Mouse (Mus musculus): Measurements from ENCODE around the gene Zbtb8a. TPM values are rescaled to one million over a fixed set of nuclear protein-coding genes. Genes with fewer than 3 reads are reported as not detected.

Gene Zbtb8a
- polyA plus RNA-seq, 1 experiment = 13.9 TPM

DNA sequence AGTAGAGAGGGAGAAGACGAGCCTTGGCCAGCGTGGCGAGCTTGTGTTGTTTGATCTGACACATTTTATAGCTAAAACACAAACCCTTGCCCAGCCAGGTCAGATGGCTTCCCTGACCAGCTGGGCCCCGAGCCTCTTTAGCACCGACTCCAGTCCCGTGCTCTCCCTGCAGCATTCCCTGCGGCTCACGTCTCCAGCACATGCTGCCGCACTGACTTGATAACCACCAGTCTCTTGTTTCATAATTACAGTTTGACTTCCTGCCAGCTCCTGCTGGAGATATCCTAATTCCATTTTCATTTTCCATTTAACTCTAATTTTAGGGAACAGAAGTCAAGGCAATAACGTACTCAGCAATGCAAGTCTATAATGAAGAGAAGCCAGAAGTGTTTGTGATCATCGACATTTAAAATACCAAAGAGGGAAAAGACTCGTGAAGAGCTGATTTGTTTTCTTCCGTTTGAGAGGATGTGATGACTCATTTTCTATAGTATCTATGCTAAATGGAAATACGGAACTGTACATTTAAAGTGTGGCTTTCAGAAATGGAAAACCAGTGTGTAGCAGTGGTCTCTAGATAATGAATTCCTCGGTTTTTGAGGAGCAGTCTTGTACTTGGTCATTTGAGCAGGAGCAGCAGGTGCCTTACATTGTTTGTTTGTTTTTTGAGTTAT, 31.3 kb downstream of the Zbtb8a start:
- Histone ChIP-seq H3K4me3 (replicated peaks; ENCODE audit: extremely low read depth, low read depth, low read length) (no peak overlapping the region), H3K4me1 (ENCODE audit: control insufficient read depth, insufficient read depth, low read length) (no peaks in the 10 kb centered on the region)
- no peak for DNase-seq
- no peak for TF ChIP-seq POLR2A (IDR thresholded peaks at IDR 0.05; ENCODE audit: borderline replicate concordance, extremely low read depth, low read depth, low read length)
- TF ChIP-seq CTCF (IDR thresholded peaks at IDR 0.05; ENCODE audit: insufficient read depth, low read length) = no peak
- WGBS = 69% methylated on average over 15 of the region's 15 CpGs

DNA sequence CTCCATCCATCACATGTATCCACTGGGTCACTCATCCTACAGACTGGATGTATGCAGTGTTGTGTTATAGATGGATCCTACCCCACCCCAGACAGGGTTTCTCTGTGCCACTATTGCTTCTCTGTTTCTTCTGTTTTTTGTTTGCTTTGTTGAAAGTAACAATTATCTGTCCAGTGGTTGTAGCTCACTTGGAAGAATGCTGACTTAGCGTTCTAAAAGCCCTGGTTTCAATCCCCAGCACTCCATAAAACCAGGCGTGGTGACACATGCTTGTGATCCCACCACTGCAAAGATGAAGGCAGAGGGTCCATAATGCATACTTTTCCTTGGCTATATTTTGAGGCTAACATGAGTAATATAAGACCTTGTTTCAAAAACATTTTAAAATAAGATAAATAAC, 35.2 kb downstream of the Zbtb8a start:
- 91% methylated on average over 2 of the region's 2 CpGs for WGBS
- no peak for DNase-seq
- Histone ChIP-seq H3K4me1 (ENCODE audit: control insufficient read depth, insufficient read depth, low read length) (no peaks in the 10 kb centered on the region), H3K4me3 (replicated peaks; ENCODE audit: extremely low read depth, low read depth, low read length) (no peak overlapping the region)
- TF ChIP-seq CTCF (IDR thresholded peaks at IDR 0.05; ENCODE audit: insufficient read depth, low read length) (no peak), POLR2A (IDR thresholded peaks at IDR 0.05; ENCODE audit: borderline replicate concordance, extremely low read depth, low read depth, low read length) (no peak)

DNA sequence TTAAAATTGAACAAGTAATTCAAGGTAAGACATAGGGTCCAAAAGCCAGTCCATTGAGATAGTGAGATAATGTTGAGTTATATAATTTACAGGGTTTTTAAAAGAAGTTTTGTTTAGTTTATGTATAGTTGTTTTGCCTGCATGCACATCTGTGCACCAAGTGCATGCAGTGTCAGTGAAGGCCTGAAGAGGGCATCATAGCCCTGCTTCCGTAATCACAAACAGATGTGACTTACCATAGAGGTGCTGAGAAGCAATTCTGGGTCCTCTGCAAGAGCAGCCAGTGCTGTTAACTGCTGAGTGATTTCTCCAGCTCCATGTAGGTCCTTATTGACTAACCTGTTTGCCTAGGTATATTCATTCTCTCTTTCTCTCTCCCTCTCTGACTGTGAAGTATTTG, 36.0 kb downstream of the Zbtb8a start:
- Histone ChIP-seq H3K4me3 (replicated peaks; ENCODE audit: extremely low read depth, low read depth, low read length) (no peak overlapping the region), H3K4me1 (ENCODE audit: control insufficient read depth, insufficient read depth, low read length) (no peaks in the 10 kb centered on the region)
- DNase-seq = no peak
- peak; percentile 28; the same call in 1 of the 2 replicates for TF ChIP-seq CTCF (IDR thresholded peaks at IDR 0.05; ENCODE audit: insufficient read depth, low read length)
- TF ChIP-seq POLR2A (IDR thresholded peaks at IDR 0.05; ENCODE audit: borderline replicate concordance, extremely low read depth, low read depth, low read length) = no peak
- 84% methylated on average over 1 of the region's 1 CpGs for WGBS

DNA sequence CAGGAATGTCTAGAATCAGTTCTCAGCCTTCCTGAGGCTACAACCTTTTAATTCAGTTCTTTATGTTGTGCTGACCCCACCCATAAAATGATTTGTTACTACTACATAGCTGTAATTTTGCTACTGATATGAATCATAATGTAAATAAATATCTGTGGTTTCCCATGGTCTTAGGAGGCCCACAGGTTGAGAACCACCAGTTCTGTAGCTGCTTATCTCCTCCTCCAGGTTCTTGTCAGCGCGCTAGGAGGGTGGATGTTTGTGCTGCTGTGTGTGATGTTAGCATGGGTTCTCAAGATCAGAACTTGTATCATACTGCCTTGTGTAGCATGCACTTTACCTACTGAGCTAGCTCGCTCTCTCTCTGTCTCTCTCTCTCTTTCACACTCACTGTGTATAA, 38.2 kb downstream of the Zbtb8a start:
- DNase-seq = no peak
- WGBS = 82% methylated on average over 3 of the region's 3 CpGs
- no peak overlapping the region for H3K4me3 ChIP-seq (replicated peaks; ENCODE audit: extremely low read depth, low read depth, low read length)
- TF ChIP-seq CTCF (IDR thresholded peaks at IDR 0.05; ENCODE audit: insufficient read depth, low read length) = no peak
- no peak for TF ChIP-seq POLR2A (IDR thresholded peaks at IDR 0.05; ENCODE audit: borderline replicate concordance, extremely low read depth, low read depth, low read length)
- H3K4me1 ChIP-seq (ENCODE audit: control insufficient read depth, insufficient read depth, low read length) = peaks cover 2% of the 10 kb centered on the region; the same call in 1 of the 2 replicates

DNA sequence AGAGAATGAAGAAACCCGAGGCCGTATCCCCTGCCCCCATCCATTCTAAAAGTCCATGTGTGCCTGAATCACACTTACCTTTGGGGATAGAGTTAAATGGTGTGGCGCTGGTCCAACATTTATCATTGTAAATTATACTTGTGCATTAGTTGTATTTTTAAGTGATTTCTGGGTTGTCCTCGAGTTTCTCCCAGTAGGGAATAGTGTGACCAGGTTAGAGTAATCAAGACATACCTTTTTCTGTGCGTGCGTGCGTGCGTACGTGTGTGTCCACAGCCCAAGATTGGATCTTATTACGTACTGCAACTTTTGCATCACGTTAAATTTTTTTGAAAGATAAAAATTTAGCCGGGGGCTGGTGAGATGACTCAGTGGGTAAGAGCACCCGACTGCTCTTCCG, 41.6 kb downstream of the Zbtb8a start:
- 37% methylated on average over 14 of the region's 14 CpGs for WGBS
- peaks cover 5% of the 10 kb centered on the region; the same call in 1 of the 2 replicates for H3K4me1 ChIP-seq (ENCODE audit: control insufficient read depth, insufficient read depth, low read length)
- peak overlapping the region; percentile 80 for H3K4me3 ChIP-seq (replicated peaks; ENCODE audit: extremely low read depth, low read depth, low read length)
- TF ChIP-seq CTCF (IDR thresholded peaks at IDR 0.05; ENCODE audit: insufficient read depth, low read length) (no peak), POLR2A (IDR thresholded peaks at IDR 0.05; ENCODE audit: borderline replicate concordance, extremely low read depth, low read depth, low read length) (no peak)
- no peak for DNase-seq

DNA sequence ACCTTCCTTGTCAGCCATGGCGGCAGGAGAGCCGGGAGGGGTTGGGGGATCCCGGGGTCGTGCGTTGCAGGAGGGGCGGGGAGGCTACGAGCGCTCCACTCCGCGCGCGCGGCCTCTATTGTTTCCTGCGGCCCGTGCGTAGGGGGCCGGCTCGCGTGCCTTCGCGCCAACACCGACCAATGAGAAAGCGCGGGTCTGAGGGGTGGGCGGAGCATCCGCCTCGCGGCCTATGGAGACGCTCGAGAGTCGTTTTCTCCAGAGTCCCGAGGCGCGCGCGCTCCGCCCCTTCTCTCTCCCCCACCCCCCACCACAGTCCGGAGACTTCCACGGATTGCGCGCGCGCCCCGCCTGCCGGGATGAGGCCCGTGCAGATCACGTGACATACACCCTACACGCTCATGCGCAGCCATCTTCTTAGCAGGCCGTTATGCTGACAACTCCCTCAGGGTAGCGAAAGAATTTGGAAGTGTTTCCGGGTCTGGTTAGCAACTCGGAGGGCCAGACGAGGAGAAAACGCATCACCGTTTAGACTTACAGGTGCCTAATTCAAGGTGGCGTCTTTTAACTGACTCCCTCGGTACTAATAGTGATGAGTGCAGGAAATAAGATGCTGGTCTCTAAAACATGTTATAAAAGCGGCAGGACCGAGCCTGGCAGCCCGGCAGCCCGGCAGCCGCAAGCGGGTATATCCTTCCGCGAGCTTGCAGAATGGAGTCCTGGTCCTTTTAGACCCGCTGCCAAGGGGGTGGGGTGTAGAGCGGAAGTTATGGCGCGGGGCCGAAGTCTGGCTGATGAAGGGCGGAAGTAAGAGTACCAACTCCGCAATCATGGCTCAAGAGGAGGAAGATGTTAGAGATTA, 42.5 kb downstream of the Zbtb8a start, which contains the start of the genes Rbbp4 and Zbtb8os:
Rbbp4 (minus strand) TSS at position 155 of the 859 bp plus-strand sequence.
Zbtb8os (plus strand) TSS at position 480 of the 859 bp plus-strand sequence.
- WGBS = under 1% methylated on average over 73 of the region's 73 CpGs
- DNase-seq = peak; percentile 93
- Histone ChIP-seq H3K4me1 (ENCODE audit: control insufficient read depth, insufficient read depth, low read length) (peaks cover 7% of the 10 kb centered on the region), H3K4me3 (replicated peaks; ENCODE audit: extremely low read depth, low read depth, low read length) (peak within 1 kb of the TSS; percentile 97)
- no peak for TF ChIP-seq CTCF (IDR thresholded peaks at IDR 0.05; ENCODE audit: insufficient read depth, low read length)
- TF ChIP-seq POLR2A (IDR thresholded peaks at IDR 0.05; ENCODE audit: borderline replicate concordance, extremely low read depth, low read depth, low read length) = peak; percentile 70; the same call in 1 of the 2 replicates

DNA sequence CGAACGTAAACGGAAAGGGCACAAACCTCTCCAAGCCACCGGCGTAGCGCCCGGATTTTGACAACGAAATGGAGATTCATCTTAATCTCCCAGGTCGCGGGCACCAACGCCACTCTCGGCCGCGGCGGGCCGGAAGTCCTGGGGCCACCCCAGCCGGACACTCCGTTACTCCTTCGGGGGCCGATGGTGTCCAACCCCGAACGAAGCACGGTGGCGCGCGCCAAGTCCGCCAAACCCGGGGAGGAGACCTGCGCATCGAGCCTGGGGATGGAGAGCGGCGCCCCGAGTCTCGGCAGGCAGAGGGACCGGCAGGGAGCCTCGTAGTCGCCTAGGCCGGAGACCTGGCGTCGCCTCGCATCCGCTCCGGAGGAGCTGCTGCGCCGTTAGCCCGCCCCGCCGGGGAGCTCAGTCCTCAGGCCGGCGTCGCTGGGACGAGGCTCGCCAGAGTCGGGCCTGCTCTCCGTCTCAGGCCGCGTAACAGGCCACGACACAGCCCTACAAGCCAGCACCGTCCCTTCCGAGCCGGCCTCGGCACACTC, 43.2 kb downstream of the Zbtb8a start:
- TF ChIP-seq POLR2A (IDR thresholded peaks at IDR 0.05; ENCODE audit: borderline replicate concordance, extremely low read depth, low read depth, low read length) = no peak
- peak overlapping the region; percentile 97 for H3K4me3 ChIP-seq (replicated peaks; ENCODE audit: extremely low read depth, low read depth, low read length)
- peaks cover 9% of the 10 kb centered on the region for H3K4me1 ChIP-seq (ENCODE audit: control insufficient read depth, insufficient read depth, low read length)
- no peak for DNase-seq
- under 1% methylated on average over 62 of the region's 62 CpGs for WGBS

DNA sequence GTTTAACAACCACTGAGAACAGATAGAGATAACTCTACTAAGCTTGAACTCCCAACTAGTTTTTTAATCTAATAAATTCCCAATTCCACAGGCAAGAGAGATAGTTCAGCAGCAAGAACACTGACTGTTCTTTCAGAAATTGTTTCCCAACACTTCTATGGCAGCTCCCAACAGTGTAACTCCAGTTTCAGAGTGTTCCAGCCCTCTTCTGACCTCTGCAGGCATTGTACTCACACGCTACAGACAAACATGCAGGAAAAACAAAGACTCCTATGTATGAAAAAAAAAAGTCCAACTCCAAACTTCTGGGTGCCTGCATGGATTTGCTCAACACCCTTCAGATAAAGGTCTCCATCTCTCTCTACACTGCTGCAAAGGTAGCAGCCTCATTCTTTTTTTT, 45.1 kb downstream of the Zbtb8a start:
- WGBS = 26% methylated on average over 1 of the region's 1 CpGs
- TF ChIP-seq POLR2A (IDR thresholded peaks at IDR 0.05; ENCODE audit: borderline replicate concordance, extremely low read depth, low read depth, low read length) (no peak), CTCF (IDR thresholded peaks at IDR 0.05; ENCODE audit: insufficient read depth, low read length) (no peak)
- DNase-seq = no peak
- Histone ChIP-seq H3K4me3 (replicated peaks; ENCODE audit: extremely low read depth, low read depth, low read length) (no peak overlapping the region), H3K4me1 (ENCODE audit: control insufficient read depth, insufficient read depth, low read length) (peaks cover 9% of the 10 kb centered on the region)

DNA sequence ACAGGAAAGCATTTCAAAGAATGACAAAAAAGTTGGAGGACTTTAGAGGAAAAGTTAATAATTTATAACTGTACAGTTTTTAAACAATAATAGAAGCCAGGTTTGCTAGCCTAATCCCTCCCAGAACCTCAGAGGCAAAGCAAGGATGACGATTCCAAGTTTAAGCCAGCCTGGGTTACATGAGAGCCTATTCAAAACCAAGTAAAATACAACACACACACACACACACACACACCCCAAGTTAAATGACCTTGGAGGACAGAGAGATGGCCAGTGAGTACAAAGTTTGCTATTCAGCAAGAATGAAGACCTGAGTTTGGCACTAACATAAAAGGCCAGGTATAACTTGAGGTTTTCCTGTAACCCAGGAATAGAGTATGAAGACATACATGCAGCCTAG, 51.7 kb downstream of the Zbtb8a start:
- no peak for DNase-seq
- no peak for TF ChIP-seq CTCF (IDR thresholded peaks at IDR 0.05; ENCODE audit: insufficient read depth, low read length)
- TF ChIP-seq POLR2A (IDR thresholded peaks at IDR 0.05; ENCODE audit: borderline replicate concordance, extremely low read depth, low read depth, low read length) = no peak
- WGBS = 40% methylated on average over 1 of the region's 1 CpGs
- Histone ChIP-seq H3K4me3 (replicated peaks; ENCODE audit: extremely low read depth, low read depth, low read length) (no peak overlapping the region), H3K4me1 (ENCODE audit: control insufficient read depth, insufficient read depth, low read length) (peaks cover 10% of the 10 kb centered on the region)

All from lung, adult 2 months (tissue).